Mouse (Mus musculus) liver, embryonic 12.5 days (tissue): ENCODE measurements around the gene Slc30a7. TPM values are rescaled to one million over a fixed set of nuclear protein-coding genes. Genes with fewer than 3 reads are reported as not detected.

Experiments
- ATAC-seq: fragments of 200-750 bp; cut with Nextera tagmentation; 2 replicates; pipeline ENCODE4 v1.8.0; 2017; ENCODE audit warnings: moderate number of reproducible peaks, mild to moderate bottlenecking, moderate library complexity
- H3K27ac ChIP-seq: fragments of 300-500 bp; sonication (generic); 2 replicates; pipeline ENCODE4 v1.5.1; 2016; ENCODE audit warnings: mild to moderate bottlenecking
- H3K27me3 ChIP-seq: fragments of 300-500 bp; sonication (generic); replicated peaks from 2 replicates; pipeline ENCODE4 v1.6.1; 2016; ENCODE audit warnings: mild to moderate bottlenecking, moderate library complexity
- H3K36me3 ChIP-seq: fragments of 300-500 bp; sonication (generic); 2 replicates; pipeline ENCODE4 v1.6.1; 2016; ENCODE audit warnings: mild to moderate bottlenecking, moderate library complexity
- H3K4me1 ChIP-seq: fragments of 300-500 bp; sonication (generic); 2 replicates; pipeline ENCODE4 v1.6.1; 2016
- H3K4me2 ChIP-seq: fragments of 300-500 bp; sonication (generic); 2 replicates; pipeline ENCODE4 v1.6.1; 2016; ENCODE audit warnings: mild to moderate bottlenecking, moderate library complexity
- H3K4me3 ChIP-seq: fragments of 300-500 bp; sonication (generic); 2 replicates; pipeline ENCODE4 v1.5.1; 2016; ENCODE audit warnings: mild to moderate bottlenecking, moderate library complexity
- H3K9ac ChIP-seq: fragments of 300-500 bp; sonication (generic); 2 replicates; pipeline ENCODE4 v1.6.1; 2016; ENCODE audit warnings: mild to moderate bottlenecking, moderate library complexity
- H3K9me3 ChIP-seq: fragments of 300-500 bp; sonication (generic); replicated peaks from 2 replicates; pipeline ENCODE4 v1.6.1; 2016; ENCODE audit warnings: mild to moderate bottlenecking, moderate library complexity
- WGBS: fragments of 180-500 bp; shearing (Covaris S2); methylation state at CpG from one replicate; pipeline ENCODE4 v1.1.7; 2016; ENCODE audit not compliant: insufficient replicate concordance; 5-methylcytosine and 5-hydroxymethylcytosine counted together
- polyA plus RNA-seq: library from polyadenylated mRNA; unstranded; fragments of >200 nt; fragmentation: Nextera tagmentation; extraction: Ambion mirVana; gene quantifications from 2 replicates; pipeline ENCODE4 v1.2.1, GENCODE M21; 2016

Slc30a7 gene
- polyA plus RNA-seq, 1 experiment from 2014 or later = 14.2 TPM

GRCm38 (mm10) chr3:115983217-115983616 lies 24.0 kb downstream of the Slc30a7 start:
- Histone ChIP-seq H3K4me2 (no peak overlapping the region), H3K27me3 (no peaks in the 10 kb centered on the region), H3K9ac (no peak overlapping the region), H3K36me3 (peaks cover 61% of the 10 kb centered on the region), H3K9me3 (no peaks in the 10 kb centered on the region), H3K4me3 (no peak overlapping the region), H3K4me1 (no peaks in the 10 kb centered on the region), H3K27ac (no peak overlapping the region)
- WGBS = 90% methylated on average over 8 of the region's 8 CpGs
- no peak for ATAC-seq

GRCm38 (mm10) chr3:115979000-115979399 lies 28.2 kb downstream of the Slc30a7 start:
- Histone ChIP-seq H3K9me3 (no peaks in the 10 kb centered on the region), H3K4me3 (no peak overlapping the region), H3K9ac (no peak overlapping the region), H3K27me3 (no peaks in the 10 kb centered on the region), H3K4me2 (no peak overlapping the region), H3K36me3 (peaks cover 62% of the 10 kb centered on the region), H3K4me1 (no peaks in the 10 kb centered on the region), H3K27ac (no peak overlapping the region)
- 41% methylated on average over 1 of the region's 1 CpGs for WGBS
- ATAC-seq = no peak

GRCm38 (mm10) chr3:115974995-115975394 lies 32.2 kb downstream of the Slc30a7 start:
- Histone ChIP-seq H3K27ac (no peak overlapping the region), H3K9me3 (no peaks in the 10 kb centered on the region), H3K9ac (no peak overlapping the region), H3K4me1 (no peaks in the 10 kb centered on the region), H3K4me3 (no peak overlapping the region), H3K4me2 (no peak overlapping the region), H3K27me3 (no peaks in the 10 kb centered on the region), H3K36me3 (peaks cover 66% of the 10 kb centered on the region)
- no peak; the same call in 1 of the 2 replicates for ATAC-seq
- 82% methylated on average over 10 of the region's 10 CpGs for WGBS

GRCm38 (mm10) chr3:115974228-115974627 lies 33.0 kb downstream of the Slc30a7 start:
- no peak overlapping the region for H3K4me3 ChIP-seq
- H3K27me3 ChIP-seq = no peaks in the 10 kb centered on the region
- no peak overlapping the region for H3K9ac ChIP-seq
- no peak overlapping the region for H3K27ac ChIP-seq
- H3K36me3 ChIP-seq = peaks cover 64% of the 10 kb centered on the region
- H3K4me2 ChIP-seq = no peak overlapping the region
- WGBS = 82% methylated on average over 6 of the region's 6 CpGs
- no peaks in the 10 kb centered on the region for H3K4me1 ChIP-seq
- no peaks in the 10 kb centered on the region for H3K9me3 ChIP-seq
- ATAC-seq = no peak

DNA sequence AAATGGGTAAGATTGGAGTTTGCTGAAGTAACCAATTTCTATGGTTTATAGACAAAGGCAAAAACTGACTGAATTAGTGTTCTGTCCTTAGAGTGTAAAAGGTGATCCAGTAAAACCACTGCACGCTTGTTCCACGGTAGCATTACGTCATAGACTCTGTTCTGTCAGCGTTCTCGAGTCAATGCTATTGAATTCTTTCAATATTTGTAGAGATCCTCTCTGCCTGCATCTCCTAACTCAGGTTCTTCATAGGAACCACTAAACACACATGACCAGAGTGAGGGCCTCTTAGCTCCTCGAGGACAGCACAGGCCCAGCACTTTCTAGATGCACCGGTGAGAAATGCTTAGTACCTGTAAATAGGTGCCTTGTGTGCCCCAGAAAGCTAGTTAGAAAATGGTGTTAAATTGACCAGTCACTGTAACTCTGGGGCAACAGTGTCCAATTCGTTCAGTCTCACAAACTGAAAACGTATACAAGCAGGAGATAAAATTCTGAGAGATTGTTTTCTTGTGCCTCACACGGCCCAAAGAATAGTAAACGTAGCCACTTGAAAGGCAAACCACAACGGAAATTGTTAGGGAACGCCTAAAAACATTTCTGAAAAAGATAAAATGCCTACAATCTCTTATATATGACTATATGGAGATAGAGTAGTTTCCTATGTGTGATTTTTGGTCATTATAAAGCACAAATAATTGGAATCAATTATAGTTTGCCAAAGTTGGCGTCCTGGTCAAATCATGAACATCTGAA lies 35.1 kb downstream of the Slc30a7 start:
- Histone ChIP-seq H3K27ac (no peak overlapping the region), H3K9ac (no peak overlapping the region), H3K4me2 (no peak overlapping the region), H3K4me1 (no peaks in the 10 kb centered on the region), H3K4me3 (no peak overlapping the region), H3K36me3 (peaks cover 49% of the 10 kb centered on the region), H3K9me3 (no peaks in the 10 kb centered on the region), H3K27me3 (no peaks in the 10 kb centered on the region)
- no peak for ATAC-seq
- 82% methylated on average over 14 of the region's 14 CpGs for WGBS

GRCm38 (mm10) chr3:115971045-115971785 lies 36.0 kb downstream of the Slc30a7 start:
- ATAC-seq = no peak
- Histone ChIP-seq H3K4me1 (no peaks in the 10 kb centered on the region), H3K9me3 (no peaks in the 10 kb centered on the region), H3K36me3 (peaks cover 45% of the 10 kb centered on the region), H3K27ac (no peak overlapping the region), H3K9ac (no peak overlapping the region), H3K4me2 (no peak overlapping the region), H3K27me3 (no peaks in the 10 kb centered on the region), H3K4me3 (no peak overlapping the region)
- 89% methylated on average over 20 of the region's 20 CpGs for WGBS

GRCm38 (mm10) chr3:115968745-115969530 lies 38.3 kb downstream of the Slc30a7 start:
- peaks cover 33% of the 10 kb centered on the region for H3K36me3 ChIP-seq

GRCm38 (mm10) chr3:115964071-115964470 lies 43.1 kb downstream of the Slc30a7 start:
- Histone ChIP-seq H3K4me1 (no peaks in the 10 kb centered on the region), H3K36me3 (peaks cover 11% of the 10 kb centered on the region), H3K4me3 (no peak overlapping the region), H3K27me3 (no peaks in the 10 kb centered on the region), H3K9ac (no peak overlapping the region), H3K27ac (no peak overlapping the region), H3K4me2 (no peak overlapping the region), H3K9me3 (no peaks in the 10 kb centered on the region)
- 86% methylated on average over 5 of the region's 5 CpGs for WGBS
- ATAC-seq = no peak

More at GRCm38 (mm10) chr3:115968745-115969530, 38.3 kb downstream of the Slc30a7 start:
- Histone ChIP-seq H3K9ac (no peak overlapping the region), H3K4me3 (no peak overlapping the region), H3K9me3 (no peaks in the 10 kb centered on the region), H3K27ac (no peak overlapping the region), H3K27me3 (no peaks in the 10 kb centered on the region), H3K4me1 (no peaks in the 10 kb centered on the region), H3K4me2 (no peak overlapping the region)
- 81% methylated on average over 10 of the region's 10 CpGs for WGBS
- ATAC-seq = no peak

DNA sequence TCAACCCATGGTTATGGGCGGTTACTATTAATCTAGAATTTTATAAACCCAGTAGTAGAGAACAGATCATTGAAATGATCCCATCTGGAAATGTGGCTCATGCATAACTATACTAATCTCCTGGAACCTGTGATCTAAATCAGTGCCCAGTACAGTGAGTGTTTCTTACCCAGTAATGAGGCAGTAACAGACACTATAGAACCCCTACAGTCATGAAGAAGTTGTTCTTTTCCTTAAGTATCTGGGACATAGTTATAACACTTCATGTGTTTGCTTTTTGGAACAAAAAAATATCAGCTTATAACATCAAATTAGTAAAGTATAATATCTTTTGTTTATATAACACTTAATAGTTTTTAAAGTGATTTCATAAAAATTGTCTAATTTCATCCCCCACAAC lies 43.6 kb downstream of the Slc30a7 start:
- Histone ChIP-seq H3K4me1 (no peaks in the 10 kb centered on the region), H3K9ac (no peak overlapping the region), H3K36me3 (peaks cover 15% of the 10 kb centered on the region), H3K4me2 (no peak overlapping the region), H3K27ac (no peak overlapping the region), H3K9me3 (no peaks in the 10 kb centered on the region), H3K4me3 (no peak overlapping the region), H3K27me3 (no peaks in the 10 kb centered on the region)
- no peak for ATAC-seq
- WGBS = 84% methylated on average over 1 of the region's 1 CpGs

DNA sequence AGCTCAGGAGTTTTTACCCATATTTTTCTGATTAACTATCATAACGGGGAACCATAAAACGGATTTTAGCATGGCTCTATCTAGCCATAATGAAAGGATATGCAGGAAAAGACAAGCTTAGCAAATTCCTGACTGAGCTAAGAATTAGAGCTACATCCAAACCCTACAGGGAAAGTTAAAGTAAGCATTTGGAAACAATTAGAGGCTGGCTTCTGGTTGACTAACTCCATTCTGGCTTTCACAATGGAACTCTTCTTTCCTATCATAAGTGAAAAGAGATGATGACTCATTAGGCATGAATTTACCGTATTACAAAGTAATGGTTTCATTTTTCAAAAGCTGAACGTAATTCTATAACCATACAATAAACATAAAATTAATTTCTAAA lies 45.2 kb downstream of the Slc30a7 start:
- H3K9ac ChIP-seq = no peak overlapping the region
- no peak overlapping the region for H3K4me2 ChIP-seq
- no peak overlapping the region for H3K4me3 ChIP-seq
- no peaks in the 10 kb centered on the region for H3K27me3 ChIP-seq
- 77% methylated on average over 4 of the region's 4 CpGs for WGBS
- no peaks in the 10 kb centered on the region for H3K4me1 ChIP-seq
- H3K27ac ChIP-seq = no peak overlapping the region
- H3K9me3 ChIP-seq = no peaks in the 10 kb centered on the region
- peaks cover 31% of the 10 kb centered on the region for H3K36me3 ChIP-seq
- no peak for ATAC-seq

DNA sequence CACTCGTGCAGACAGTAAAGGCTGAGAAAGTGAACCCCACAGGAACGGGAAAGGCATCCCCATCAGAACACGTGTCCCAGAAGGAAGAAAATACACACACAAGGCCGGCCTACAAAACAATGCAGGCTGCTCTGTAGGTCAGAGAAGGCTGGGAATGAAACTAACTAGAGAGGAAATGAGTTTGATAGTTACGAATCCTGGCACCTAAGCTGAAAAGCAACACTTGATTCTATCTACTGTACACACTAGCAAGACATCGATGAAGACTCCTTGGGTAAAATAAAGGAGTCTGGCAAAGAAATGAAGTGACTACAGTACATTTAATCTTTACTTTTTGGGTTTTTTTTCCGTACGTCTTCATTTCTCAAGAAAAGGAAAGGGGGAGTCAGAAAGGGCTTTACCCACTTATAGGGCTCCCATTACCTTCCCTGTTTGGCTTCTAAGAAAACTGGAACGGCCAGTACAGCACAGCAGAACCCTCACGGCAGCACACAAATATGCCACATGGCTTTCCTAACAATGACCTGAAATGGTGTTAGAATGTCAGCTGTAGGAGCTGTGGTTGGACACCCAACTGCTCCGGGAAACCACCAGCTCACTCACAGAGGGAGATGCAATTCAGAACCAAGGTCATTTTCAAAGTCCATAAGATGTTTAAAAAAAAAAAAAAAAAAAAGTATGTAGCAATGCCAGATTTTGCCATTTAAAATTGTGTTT lies 45.7 kb downstream of the Slc30a7 start:
- Histone ChIP-seq H3K27ac (no peak overlapping the region), H3K4me2 (no peak overlapping the region), H3K9me3 (no peaks in the 10 kb centered on the region), H3K4me3 (no peak overlapping the region), H3K27me3 (no peaks in the 10 kb centered on the region), H3K9ac (no peak overlapping the region), H3K36me3 (peaks cover 35% of the 10 kb centered on the region), H3K4me1 (no peaks in the 10 kb centered on the region)
- no peak for ATAC-seq
- 85% methylated on average over 11 of the region's 11 CpGs for WGBS
